Mouse (Mus musculus): ENCODE measurements around the gene Psip1.
"Not testable (repeated sequence)": the region's sequence is repeated elsewhere in the genome, so short reads cannot be mapped to it uniquely, and the experiment has no call there.

Gene Psip1

GRCm38 (mm10) chr4:83486117-83486901 is at the start of gene Psip1:
Gene Psip1, minus strand, starts transcription at chr4:83486459.
- in situ Hi-C loops (cut with MboI, MseI) = no loop called here

- in situ Hi-C loops (cut with MboI, MseI) = loop anchor here in 1 of 2 experiments (5.0 kb wide), 1 partner anchor 33 kb away; no protein-coding TSS in a partner anchor
Observed at GRCm38 (mm10) chr4:83534024-83534423, 47.8 kb upstream of the Psip1 start.

GRCm38 (mm10) chr4:83533168-83533911 is 47.1 kb upstream of the Psip1 start:
- in situ Hi-C loops (cut with MboI, MseI) = loop anchor here in 1 of 2 experiments (5.0 kb wide), 1 partner anchor 34 kb away; no protein-coding TSS in a partner anchor

GRCm38 (mm10) chr4:83530060-83530459 is 43.8 kb upstream of the Psip1 start:
- in situ Hi-C loops (cut with MboI, MseI) = loop anchor here in 1 of 2 experiments (5.0 kb wide), 1 partner anchor 37 kb away; no protein-coding TSS in a partner anchor

GRCm38 (mm10) chr4:83527921-83528320 is 41.7 kb upstream of the Psip1 start:
- in situ Hi-C loops (cut with MboI, MseI) = loop anchor here in 1 of 2 experiments (10.0 kb wide), 1 partner anchor 47 kb away; no protein-coding TSS in a partner anchor

- in situ Hi-C loops (cut with MboI, MseI) = loop anchor here in 1 of 2 experiments (10.0 kb wide), 1 partner anchor 48 kb away; no protein-coding TSS in a partner anchor
Observed at GRCm38 (mm10) chr4:83526988-83527334, 40.7 kb upstream of the Psip1 start.

GRCm38 (mm10) chr4:83526270-83526987 is 40.2 kb upstream of the Psip1 start:
- in situ Hi-C loops (cut with MboI, MseI) = loop anchor here in 1 of 2 experiments (10.0 kb wide), 1 partner anchor 48 kb away; no protein-coding TSS in a partner anchor

- in situ Hi-C loops (cut with MboI, MseI) = loop anchor here in 1 of 2 experiments (10.0 kb wide), 1 partner anchor 49 kb away; no protein-coding TSS in a partner anchor
Observed at GRCm38 (mm10) chr4:83525690-83526055, 39.4 kb upstream of the Psip1 start.

- in situ Hi-C loops (cut with MboI, MseI) = loop anchor here (5.0 to 10.0 kb wide), 2 partner anchors 50 to 108 kb away; partner anchors contain the start of gene Snapc3 (in 1 of the 2)
Observed at GRCm38 (mm10) chr4:83524843-83525689, 38.8 kb upstream of the Psip1 start, which contains the start of gene Ccdc171. Gene Ccdc171, plus strand, starts transcription at chr4:83525545.

GRCm38 (mm10) chr4:83524456-83524842 is 38.2 kb upstream of the Psip1 start:
- in situ Hi-C loops (cut with MboI, MseI) = loop anchor here (5.0 to 10.0 kb wide), 2 partner anchors 50 to 107 kb away; partner anchors contain the start of gene Snapc3 (in 1 of the 2)

GRCm38 (mm10) chr4:83522066-83522465 is 35.8 kb upstream of the Psip1 start:
- in situ Hi-C loops (cut with MboI, MseI) = loop anchor here (5.0 to 10.0 kb wide), 2 partner anchors 53 to 105 kb away; partner anchors contain the start of gene Snapc3 (in 1 of the 2)

- in situ Hi-C loops (cut with MboI, MseI) = loop anchor here (5.0 to 10.0 kb wide), 2 partner anchors 54 to 103 kb away; partner anchors contain the start of gene Snapc3 (in 1 of the 2)
Observed at GRCm38 (mm10) chr4:83520308-83520707, 34.0 kb upstream of the Psip1 start.

GRCm38 (mm10) chr4:83519807-83520206 is 33.5 kb upstream of the Psip1 start:
- in situ Hi-C loops (cut with MboI, MseI) = loop anchor here (5.0 to 10.0 kb wide), 2 partner anchors 55 to 103 kb away; partner anchors contain the start of gene Snapc3 (in 1 of the 2)

GRCm38 (mm10) chr4:83519148-83519547 is 32.9 kb upstream of the Psip1 start:
- in situ Hi-C loops (cut with MboI, MseI) = no loop called here

- in situ Hi-C loops (cut with MboI, MseI) = not testable (repeated sequence)
Observed at GRCm38 (mm10) chr4:83516144-83516543, 29.9 kb upstream of the Psip1 start.

GRCm38 (mm10) chr4:83514976-83515669 is 28.9 kb upstream of the Psip1 start:
- in situ Hi-C loops (cut with MboI, MseI) = no loop called here

GRCm38 (mm10) chr4:83514183-83514582 is 27.9 kb upstream of the Psip1 start:
- in situ Hi-C loops (cut with MboI, MseI) = no loop called here

GRCm38 (mm10) chr4:83512644-83513043 is 26.4 kb upstream of the Psip1 start:
- in situ Hi-C loops (cut with MboI, MseI) = no loop called here

GRCm38 (mm10) chr4:83512217-83512616 is 26.0 kb upstream of the Psip1 start:
- in situ Hi-C loops (cut with MboI, MseI) = no loop called here
